Mouse (Mus musculus) heart, embryonic 11.5 days (tissue): ENCODE measurements around the gene BC049352. TPM values are rescaled to one million over a fixed set of nuclear protein-coding genes. Genes with fewer than 3 reads are reported as not detected.

Experiments used
- ATAC-seq: fragments of 200-750 bp; cut with Nextera tagmentation; replicated peaks from 2 replicates; pipeline ENCODE4 v1.8.0; 2017; ENCODE audit warnings: moderate library complexity; ENCODE audit not compliant: insufficient number of reproducible peaks, low FRiP score, low TSS enrichment
- H3K27ac ChIP-seq: fragments of 300-500 bp; sonication (generic); 2 replicates; pipeline ENCODE4 v1.5.1; 2014; ENCODE audit warnings: mild to moderate bottlenecking, low read depth, low read length
- H3K27me3 ChIP-seq: fragments of 300-500 bp; sonication (generic); 2 replicates; pipeline ENCODE4 v1.6.1; 2014; ENCODE audit warnings: mild to moderate bottlenecking, low read length, mixed read lengths; ENCODE audit not compliant: control insufficient read depth, insufficient read depth
- H3K36me3 ChIP-seq: fragments of 300-500 bp; sonication (generic); 2 replicates; pipeline ENCODE4 v1.6.1; 2014; ENCODE audit warnings: mild to moderate bottlenecking, low read length, moderate library complexity, mixed read lengths; ENCODE audit not compliant: control insufficient read depth, insufficient read depth
- H3K4me1 ChIP-seq: fragments of 300-500 bp; sonication (generic); 2 replicates; pipeline ENCODE4 v1.6.1; 2014; ENCODE audit warnings: low read length; ENCODE audit not compliant: control insufficient read depth, insufficient read depth
- H3K4me2 ChIP-seq: fragments of 300-500 bp; sonication (generic); 2 replicates; pipeline ENCODE4 v1.6.1; 2014; ENCODE audit warnings: mild to moderate bottlenecking, moderate library complexity
- H3K4me3 ChIP-seq: fragments of 300-500 bp; sonication (generic); 2 replicates; pipeline ENCODE4 v1.5.1; 2014; ENCODE audit warnings: low read depth, low read length
- H3K9ac ChIP-seq: fragments of 300-500 bp; sonication (generic); 2 replicates; pipeline ENCODE4 v1.6.1; 2014; ENCODE audit warnings: mild to moderate bottlenecking, low read depth, low read length, moderate library complexity
- H3K9me3 ChIP-seq: fragments of 300-500 bp; sonication (generic); replicated peaks from 2 replicates; pipeline ENCODE4 v1.6.1; 2016; ENCODE audit warnings: low read length; ENCODE audit not compliant: control insufficient read depth
- WGBS: fragments of 180-500 bp; shearing (Covaris S2); extraction: QIAGEN DNeasy Blood & Tissue Kit; methylation state at CpG from one replicate; pipeline ENCODE4 v1.1.7; 2014; ENCODE audit not compliant: insufficient replicate concordance; 5-methylcytosine and 5-hydroxymethylcytosine counted together
- polyA plus RNA-seq: library from polyadenylated mRNA; unstranded; fragments of >200 nt; fragmentation: Nextera tagmentation; extraction: Ambion mirVana; gene quantifications from 2 replicates; pipeline ENCODE4 v1.2.1, GENCODE M21; 2014

Gene BC049352
- polyA plus RNA-seq, 1 experiment from 2014 or later: not detected

DNA sequence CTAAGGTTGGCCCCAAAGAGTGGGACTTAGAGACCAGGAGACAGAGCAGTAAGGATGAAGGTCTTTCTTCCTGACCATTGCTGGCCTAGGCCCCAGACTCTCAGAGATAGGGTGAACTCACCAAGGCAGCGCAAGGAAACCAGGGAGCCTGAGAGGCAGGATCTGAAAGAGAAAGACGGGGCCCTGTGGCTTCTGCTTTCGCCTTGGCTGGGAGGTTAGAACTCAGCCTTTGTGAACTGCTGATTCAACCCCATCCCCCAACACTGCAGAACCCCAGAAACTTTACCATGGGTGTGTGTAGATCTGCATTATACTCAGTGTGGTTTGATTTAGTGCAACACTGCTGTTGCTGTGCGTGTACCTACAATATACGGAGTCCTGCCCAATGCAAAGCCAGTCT, 2.5 kb upstream of the BC049352 start:
- Histone ChIP-seq H3K27ac (no peak overlapping the region), H3K9ac (no peak overlapping the region), H3K4me3 (no peak overlapping the region), H3K36me3 (no peaks in the 10 kb centered on the region), H3K4me1 (no peaks in the 10 kb centered on the region), H3K4me2 (no peak overlapping the region), H3K27me3 (no peaks in the 10 kb centered on the region; the same call in 1 of the 2 replicates), H3K9me3 (no peaks in the 10 kb centered on the region)
- WGBS: 60% methylated on average over 5 of the region's 5 CpGs
- no peak for ATAC-seq

DNA sequence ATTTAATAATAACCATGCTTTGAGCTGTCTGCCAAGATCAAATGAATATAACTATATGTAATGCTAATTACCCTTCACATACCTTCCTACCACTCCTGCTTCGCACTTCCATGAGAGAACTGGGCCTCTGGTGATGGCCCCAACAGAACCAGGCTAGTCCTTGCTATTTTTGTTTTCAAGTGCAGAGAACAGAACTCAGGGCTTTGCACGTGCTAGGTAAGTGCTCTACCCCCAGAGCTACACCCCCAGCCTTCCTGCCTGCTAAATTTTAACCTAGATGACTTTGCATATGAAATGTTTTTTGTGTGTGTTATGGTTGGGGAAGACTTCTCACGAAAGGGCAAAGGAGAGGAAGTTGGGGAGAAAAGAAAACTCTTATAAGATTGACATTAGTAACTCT, 714 bp downstream of the BC049352 start:
- H3K36me3 ChIP-seq: no peaks in the 10 kb centered on the region
- no peak overlapping the region for H3K4me2 ChIP-seq
- H3K9ac ChIP-seq: no peak overlapping the region
- H3K27me3 ChIP-seq: no peaks in the 10 kb centered on the region; the same call in 1 of the 2 replicates
- H3K4me3 ChIP-seq: no peak overlapping the region
- H3K4me1 ChIP-seq: no peaks in the 10 kb centered on the region
- ATAC-seq: no peak
- 62% methylated on average over 3 of the region's 3 CpGs for whole genome bisulfite sequencing
- H3K27ac ChIP-seq: no peak overlapping the region
- no peaks in the 10 kb centered on the region for H3K9me3 ChIP-seq

DNA sequence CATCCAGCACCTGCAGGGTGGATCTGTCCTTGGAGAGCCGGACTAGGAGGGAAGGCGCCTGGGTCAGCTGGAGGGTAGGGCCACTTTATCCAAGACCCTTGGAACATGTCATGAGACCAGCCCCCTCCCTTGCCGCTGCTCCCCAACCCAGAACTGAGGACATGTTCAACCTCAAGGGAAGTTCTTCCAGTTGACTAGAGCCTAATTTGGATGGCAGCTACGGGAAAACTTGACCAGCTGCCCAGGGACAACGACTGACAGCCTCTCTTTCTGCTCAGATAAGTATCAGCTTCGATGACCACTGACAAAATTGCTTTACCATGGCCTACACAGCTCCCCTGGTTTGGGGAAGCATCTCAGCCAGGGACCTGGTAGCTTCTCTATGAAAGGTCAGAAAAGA, 1.5 kb downstream of the BC049352 start:
- Histone ChIP-seq H3K27ac (no peak overlapping the region), H3K36me3 (no peaks in the 10 kb centered on the region)
- no peak for ATAC-seq

DNA sequence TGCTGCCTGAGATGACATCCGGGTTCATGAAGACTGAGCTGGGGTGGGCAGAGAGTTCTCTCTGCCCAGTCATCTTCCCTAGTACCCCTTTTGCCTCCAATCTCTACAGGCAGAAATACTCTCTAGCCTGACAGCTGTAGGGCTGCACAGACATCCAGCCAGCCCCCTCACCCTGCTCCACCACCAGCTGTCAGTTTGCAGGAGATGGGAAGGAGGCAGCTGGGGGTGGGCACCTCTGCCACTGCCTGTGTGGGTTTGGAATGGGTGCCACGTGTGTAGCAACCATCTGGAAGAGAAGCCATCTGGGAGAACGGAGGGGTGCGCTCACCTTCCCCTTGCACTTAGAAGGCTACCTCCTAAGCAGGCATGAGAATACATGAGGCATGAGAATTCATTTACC, 3.4 kb downstream of the BC049352 start:
- Histone ChIP-seq H3K27ac (no peak overlapping the region), H3K27me3 (no peaks in the 10 kb centered on the region; the same call in 1 of the 2 replicates), H3K4me3 (no peak overlapping the region), H3K4me2 (no peak overlapping the region), H3K9me3 (no peaks in the 10 kb centered on the region), H3K36me3 (no peaks in the 10 kb centered on the region), H3K4me1 (no peaks in the 10 kb centered on the region), H3K9ac (no peak overlapping the region)
- 72% methylated on average over 4 of the region's 4 CpGs for WGBS
- ATAC-seq: no peak

More for the DNA sequence above, 1.5 kb downstream of the BC049352 start:
- Histone ChIP-seq H3K9me3 (no peaks in the 10 kb centered on the region), H3K4me2 (no peak overlapping the region), H3K9ac (no peak overlapping the region), H3K4me1 (no peaks in the 10 kb centered on the region), H3K27me3 (no peaks in the 10 kb centered on the region; the same call in 1 of the 2 replicates), H3K4me3 (no peak overlapping the region)
- WGBS: 85% methylated on average over 6 of the region's 6 CpGs

DNA sequence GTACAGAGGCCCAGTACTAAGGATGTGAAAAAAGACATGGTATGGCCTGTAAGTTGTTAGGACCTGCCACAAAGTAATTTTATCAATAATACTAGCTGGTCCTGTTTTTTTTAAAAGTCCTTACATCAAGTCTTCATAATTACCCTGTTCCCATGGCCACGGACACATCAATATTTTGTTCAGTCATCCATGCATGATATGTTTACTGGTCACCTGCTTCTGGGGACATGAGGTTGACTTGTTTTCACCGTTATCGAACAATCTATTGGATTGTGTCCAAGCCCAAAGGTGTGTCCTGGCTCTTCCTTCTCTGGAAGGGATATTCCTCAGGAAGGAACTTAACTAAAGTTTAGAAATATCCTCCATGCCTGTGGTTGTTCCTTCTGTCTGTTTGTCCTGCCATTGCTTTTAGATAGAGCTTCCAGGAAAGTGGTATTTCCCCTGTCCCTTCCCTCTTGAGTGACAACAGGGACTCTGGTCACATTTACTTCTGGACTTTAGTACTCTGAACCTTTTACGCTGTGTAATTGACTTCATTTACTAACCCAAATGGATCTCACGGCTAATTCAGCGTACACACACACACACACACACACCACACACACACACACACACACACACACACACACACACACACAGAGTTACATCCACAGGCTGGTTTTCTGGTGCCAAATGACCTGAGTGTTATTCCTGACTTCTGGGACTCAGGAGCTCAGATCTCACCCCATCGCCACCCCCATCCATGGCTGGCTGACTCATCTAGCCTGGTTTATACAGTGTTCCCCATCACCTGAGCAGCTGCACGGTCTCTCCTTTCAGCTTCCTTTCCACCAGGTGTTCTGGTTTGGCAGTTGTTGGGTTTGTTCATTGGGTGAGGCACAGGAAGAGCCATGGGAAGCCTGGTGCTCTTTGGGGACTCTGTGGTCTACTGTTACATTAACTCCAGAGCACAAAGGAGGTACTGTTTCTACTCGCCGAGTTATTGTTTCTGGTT, 7.1 kb downstream of the BC049352 start:
- Histone ChIP-seq H3K4me3 (no peak overlapping the region), H3K4me2 (no peak overlapping the region), H3K36me3 (no peaks in the 10 kb centered on the region), H3K27me3 (no peaks in the 10 kb centered on the region; the same call in 1 of the 2 replicates), H3K9me3 (no peaks in the 10 kb centered on the region), H3K4me1 (no peaks in the 10 kb centered on the region), H3K9ac (no peak overlapping the region), H3K27ac (no peak overlapping the region)
- WGBS: 86% methylated on average over 10 of the region's 10 CpGs
- ATAC-seq: no peak

DNA sequence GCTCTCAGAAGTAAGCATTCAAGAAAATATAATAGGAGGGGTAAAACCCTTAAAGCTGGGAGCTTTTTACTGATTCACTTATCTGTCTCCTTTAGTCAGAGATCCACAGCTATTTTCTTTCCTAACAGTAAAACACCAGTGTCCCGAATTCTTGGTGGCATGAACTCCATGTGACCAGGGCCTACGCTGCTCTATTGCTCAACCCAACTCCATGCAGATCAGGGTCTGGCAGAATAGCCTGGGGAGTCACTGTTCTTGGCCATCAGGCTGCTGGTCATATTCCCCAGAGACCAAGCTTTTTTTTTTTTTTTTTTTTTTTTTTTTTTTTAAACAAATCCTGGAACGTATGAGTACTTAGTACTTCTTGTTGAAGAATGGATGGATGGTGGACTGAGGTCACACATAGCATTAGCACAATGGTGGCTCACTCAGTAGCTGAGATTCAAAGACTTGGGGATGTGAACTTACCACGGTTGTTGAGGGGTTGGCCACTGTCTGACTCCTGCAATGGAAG, 7.9 kb downstream of the BC049352 start:
- 77% methylated on average over 4 of the region's 4 CpGs for WGBS
- Histone ChIP-seq H3K9me3 (no peaks in the 10 kb centered on the region), H3K9ac (no peak overlapping the region), H3K27me3 (no peaks in the 10 kb centered on the region; the same call in 1 of the 2 replicates), H3K36me3 (no peaks in the 10 kb centered on the region), H3K27ac (no peak overlapping the region), H3K4me3 (no peak overlapping the region), H3K4me1 (no peaks in the 10 kb centered on the region), H3K4me2 (no peak overlapping the region)
- no peak for ATAC-seq

DNA sequence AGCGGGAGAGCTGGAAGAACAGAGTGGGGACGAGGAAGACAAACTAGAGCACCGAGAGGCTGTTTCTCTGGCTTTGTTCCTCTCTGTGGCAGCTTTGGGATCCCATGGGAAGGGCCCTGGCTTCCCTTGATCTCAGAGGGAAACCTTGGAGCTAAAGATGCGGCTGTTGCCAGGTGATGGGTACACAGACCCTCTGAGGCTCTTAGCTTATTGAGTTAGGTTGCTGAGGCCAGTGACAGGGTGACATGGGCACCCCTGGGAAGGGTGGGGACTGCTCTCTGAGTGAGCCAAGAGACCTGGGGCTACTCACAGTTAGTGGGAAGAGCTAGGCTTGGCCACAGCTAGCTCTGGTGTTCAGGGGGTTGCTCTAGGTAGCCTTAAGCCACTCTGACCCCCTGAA, 13.7 kb downstream of the BC049352 start:
- WGBS: 66% methylated on average over 4 of the region's 4 CpGs
- no peak overlapping the region for H3K4me2 ChIP-seq
- H3K9ac ChIP-seq: no peak overlapping the region
- no peak overlapping the region for H3K4me3 ChIP-seq
- H3K27me3 ChIP-seq: peaks cover 4% of the 10 kb centered on the region; the same call in 1 of the 2 replicates
- no peak overlapping the region for H3K27ac ChIP-seq
- no peaks in the 10 kb centered on the region for H3K4me1 ChIP-seq
- no peaks in the 10 kb centered on the region for H3K36me3 ChIP-seq
- no peaks in the 10 kb centered on the region for H3K9me3 ChIP-seq
- ATAC-seq: no peak

DNA sequence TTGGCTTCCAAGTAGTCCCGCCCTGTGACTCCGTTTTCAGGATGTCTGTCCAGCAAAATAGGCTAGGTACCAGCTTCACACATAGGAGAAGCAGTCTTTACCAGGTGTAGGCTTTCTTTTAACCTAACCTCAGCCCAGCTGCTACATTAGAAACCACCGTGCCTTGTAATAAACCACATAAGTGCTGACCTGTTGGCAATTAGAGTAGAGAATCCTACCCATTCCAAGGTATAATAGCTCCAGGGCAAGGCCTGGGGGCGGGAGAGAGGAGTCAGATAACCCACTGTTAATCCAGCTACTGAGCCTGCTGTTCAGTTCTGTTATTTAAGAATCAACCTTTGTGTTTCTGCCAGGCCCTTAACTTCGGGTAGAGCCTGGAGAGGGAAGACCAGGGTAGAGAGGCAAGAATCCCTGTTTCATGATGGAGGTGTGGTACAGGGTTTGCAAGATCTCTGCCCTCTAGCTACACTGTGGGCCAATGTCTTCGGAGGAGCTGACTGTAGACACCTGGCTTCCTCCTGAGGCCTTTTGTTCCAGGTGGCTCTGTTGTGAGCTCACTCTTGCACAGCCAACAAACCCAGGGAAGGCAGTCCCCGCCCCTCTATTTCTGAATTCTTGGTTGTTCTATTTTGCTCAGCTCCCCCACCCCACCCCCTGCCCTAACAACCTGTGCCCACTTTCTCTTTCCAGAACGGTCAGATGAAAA, 14.5 kb downstream of the BC049352 start:
- Histone ChIP-seq H3K4me3 (no peak overlapping the region), H3K4me1 (no peaks in the 10 kb centered on the region), H3K9me3 (no peaks in the 10 kb centered on the region), H3K4me2 (no peak overlapping the region), H3K36me3 (no peaks in the 10 kb centered on the region), H3K27me3 (peaks cover 4% of the 10 kb centered on the region; the same call in 1 of the 2 replicates), H3K9ac (no peak overlapping the region), H3K27ac (no peak overlapping the region)
- ATAC-seq: no peak
- 71% methylated on average over 8 of the region's 8 CpGs for WGBS
